Mouse (Mus musculus) forebrain, embryonic 12.5 days (tissue): ENCODE results near the gene Tmsb10. TPM values are rescaled to one million over a fixed set of nuclear protein-coding genes. Genes with fewer than 3 reads are reported as not detected.

Experiments used
- ATAC-seq: fragments of 200-750 bp; cut with Nextera tagmentation; 2 replicates; pipeline ENCODE4 v1.8.0; 2017; ENCODE audit warnings: moderate TSS enrichment; ENCODE audit not compliant: low FRiP score
- H3K27ac ChIP-seq: fragments of 300-500 bp; sonication (generic); 2 replicates; pipeline ENCODE4 v1.5.1; 2016; ENCODE audit warnings: mild to moderate bottlenecking
- H3K27me3 ChIP-seq: fragments of 300-500 bp; sonication (generic); 2 replicates; pipeline ENCODE4 v1.6.1; 2016; ENCODE audit warnings: mild to moderate bottlenecking
- H3K36me3 ChIP-seq: fragments of 300-500 bp; sonication (generic); replicated peaks from 2 replicates; pipeline ENCODE4 v1.6.1; 2016; ENCODE audit warnings: mild to moderate bottlenecking
- H3K4me1 ChIP-seq: fragments of 300-500 bp; sonication (generic); 2 replicates; pipeline ENCODE4 v1.6.1; 2016
- H3K4me2 ChIP-seq: fragments of 300-500 bp; sonication (generic); 2 replicates; pipeline ENCODE4 v1.6.1; 2016; ENCODE audit warnings: mild to moderate bottlenecking, moderate library complexity
- H3K4me3 ChIP-seq: fragments of 300-500 bp; sonication (generic); replicated peaks from 2 replicates; pipeline ENCODE4 v1.5.1; 2016; ENCODE audit warnings: mild to moderate bottlenecking
- H3K9ac ChIP-seq: fragments of 300-500 bp; sonication (generic); 2 replicates; pipeline ENCODE4 v1.6.1; 2016; ENCODE audit warnings: mild to moderate bottlenecking
- H3K9me3 ChIP-seq: fragments of 300-500 bp; sonication (generic); 2 replicates; pipeline ENCODE4 v1.6.1; 2016
- WGBS: fragments of 180-500 bp; shearing (Covaris S2); methylation state at CpG from one replicate; pipeline ENCODE4 v1.1.7; 2016; 5-methylcytosine and 5-hydroxymethylcytosine counted together
- polyA plus RNA-seq: library from polyadenylated mRNA; unstranded; fragments of >200 nt; fragmentation: Nextera tagmentation; extraction: Ambion mirVana; gene quantifications from 2 replicates; pipeline ENCODE4 v1.2.1, GENCODE M21; 2016

Tmsb10 gene
- polyA plus RNA-seq, 1 experiment from 2014 or later: 4,576 TPM

DNA sequence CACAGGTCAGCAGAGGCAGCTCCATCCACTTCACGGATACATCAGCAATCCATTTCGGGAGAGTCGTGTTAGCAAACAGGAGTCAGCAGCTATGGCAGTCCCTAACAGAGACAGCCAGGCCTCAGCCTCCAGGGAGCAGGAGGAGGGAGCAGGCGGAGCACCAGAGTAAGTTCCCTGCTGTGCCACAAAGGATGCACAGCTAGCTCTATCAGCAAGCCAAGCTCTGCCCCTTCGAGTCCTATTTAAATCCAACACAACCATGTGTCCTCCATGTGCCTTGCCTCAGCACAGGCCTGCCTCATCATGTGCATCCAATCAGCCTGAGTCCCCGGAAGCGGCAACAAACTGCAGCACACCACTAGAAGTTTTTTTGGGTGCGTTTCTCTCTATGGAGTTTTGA is 35.2 kb downstream of the Tmsb10 start:
- Histone ChIP-seq H3K9ac (no peak overlapping the region), H3K36me3 (no peaks in the 10 kb centered on the region), H3K27me3 (no peaks in the 10 kb centered on the region), H3K4me1 (no peaks in the 10 kb centered on the region), H3K9me3 (no peaks in the 10 kb centered on the region), H3K27ac (no peak overlapping the region), H3K4me2 (no peak overlapping the region), H3K4me3 (no peak overlapping the region)
- 85% methylated on average over 8 of the region's 8 CpGs for WGBS
- no peak for ATAC-seq

DNA sequence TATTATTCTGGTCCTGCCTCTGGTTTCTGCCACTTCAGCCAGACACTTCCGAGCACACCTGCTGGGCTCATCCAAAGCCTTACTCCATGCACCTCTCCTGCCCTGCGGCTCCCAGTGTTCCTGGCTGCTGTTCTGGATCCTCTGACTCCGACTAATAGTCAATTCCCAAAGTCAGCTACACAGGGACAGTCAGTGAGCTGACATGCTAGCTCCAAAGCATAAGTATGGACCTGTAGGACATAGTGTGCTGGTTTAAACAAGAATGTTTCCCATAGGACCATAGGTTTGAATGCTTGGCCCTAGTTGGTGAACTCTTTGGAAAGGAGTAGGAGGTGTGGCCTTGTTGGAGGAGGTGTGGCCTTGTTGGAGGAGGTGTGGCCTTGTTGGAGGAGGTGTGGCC is 37.5 kb downstream of the Tmsb10 start:
- no peak overlapping the region for H3K4me2 ChIP-seq
- H3K4me3 ChIP-seq: no peak overlapping the region
- 92% methylated on average over 3 of the region's 3 CpGs for WGBS
- no peak overlapping the region for H3K9ac ChIP-seq
- H3K27me3 ChIP-seq: 0 out of 2 replicates have a peak, but pooled peaks cover 3% of the 10 kb centered on the region
- H3K27ac ChIP-seq: no peak overlapping the region
- H3K9me3 ChIP-seq: no peaks in the 10 kb centered on the region
- no peak for ATAC-seq
- no peaks in the 10 kb centered on the region for H3K4me1 ChIP-seq
- H3K36me3 ChIP-seq: no peaks in the 10 kb centered on the region

DNA sequence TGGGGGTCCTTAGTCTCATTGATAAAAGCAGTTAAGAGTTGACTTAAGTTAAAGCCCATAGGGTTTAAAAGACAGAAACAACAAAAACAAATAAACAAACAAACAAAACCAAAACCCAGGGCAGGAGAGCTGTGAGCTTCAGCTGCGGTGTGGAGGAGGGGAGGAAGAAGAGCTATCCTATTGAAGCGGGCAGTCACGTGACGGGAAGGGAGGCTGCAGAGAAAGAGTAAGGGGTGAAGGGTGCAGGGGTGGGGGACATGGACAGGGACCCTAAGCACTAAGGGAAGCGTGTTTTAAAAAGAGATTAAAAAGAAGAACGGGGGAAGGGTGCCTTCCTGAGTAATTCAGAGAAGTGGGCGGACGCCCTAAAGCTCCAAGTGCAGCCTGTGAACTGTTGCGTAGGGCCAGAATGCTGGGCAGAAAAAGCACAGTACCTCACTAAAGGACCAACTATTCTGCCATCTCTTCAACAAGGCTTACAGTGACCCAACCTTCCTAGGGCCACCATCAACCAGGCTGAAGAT is 40.0 kb downstream of the Tmsb10 start:
- no peaks in the 10 kb centered on the region for H3K4me1 ChIP-seq
- 0 out of 2 replicates have a peak, but pooled peaks cover 3% of the 10 kb centered on the region for H3K27me3 ChIP-seq
- H3K9ac ChIP-seq: no peak overlapping the region
- no peaks in the 10 kb centered on the region for H3K36me3 ChIP-seq
- WGBS: 64% methylated on average over 9 of the region's 9 CpGs
- H3K27ac ChIP-seq: no peak overlapping the region
- H3K9me3 ChIP-seq: no peaks in the 10 kb centered on the region
- ATAC-seq: no peak
- no peak overlapping the region for H3K4me2 ChIP-seq
- H3K4me3 ChIP-seq: no peak overlapping the region

DNA sequence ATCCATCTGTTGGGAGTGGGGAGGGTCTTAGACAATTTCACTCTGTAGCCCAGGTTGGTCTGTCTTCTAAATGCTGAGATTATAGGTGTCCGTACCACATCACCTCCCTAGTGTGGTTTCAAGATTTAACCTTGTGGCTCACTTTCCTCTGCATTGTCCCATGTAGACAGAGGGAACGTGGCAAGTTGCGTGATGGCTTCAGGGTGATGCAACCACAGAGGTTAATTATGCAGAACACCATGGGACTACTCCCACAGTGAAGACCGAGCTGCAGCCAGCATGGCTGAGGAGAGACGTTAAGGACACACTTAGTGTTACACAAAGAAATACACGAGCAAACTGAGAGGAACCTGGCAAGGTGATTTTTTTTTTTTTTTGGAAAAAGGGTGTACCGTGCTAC is 42.2 kb downstream of the Tmsb10 start:
- Histone ChIP-seq H3K4me2 (no peak overlapping the region), H3K27me3 (0 out of 2 replicates have a peak, but pooled peaks cover 3% of the 10 kb centered on the region), H3K4me1 (no peaks in the 10 kb centered on the region), H3K36me3 (no peaks in the 10 kb centered on the region), H3K4me3 (no peak overlapping the region), H3K9me3 (no peaks in the 10 kb centered on the region), H3K27ac (no peak overlapping the region), H3K9ac (no peak overlapping the region)
- ATAC-seq: no peak
- WGBS: 85% methylated on average over 7 of the region's 7 CpGs

DNA sequence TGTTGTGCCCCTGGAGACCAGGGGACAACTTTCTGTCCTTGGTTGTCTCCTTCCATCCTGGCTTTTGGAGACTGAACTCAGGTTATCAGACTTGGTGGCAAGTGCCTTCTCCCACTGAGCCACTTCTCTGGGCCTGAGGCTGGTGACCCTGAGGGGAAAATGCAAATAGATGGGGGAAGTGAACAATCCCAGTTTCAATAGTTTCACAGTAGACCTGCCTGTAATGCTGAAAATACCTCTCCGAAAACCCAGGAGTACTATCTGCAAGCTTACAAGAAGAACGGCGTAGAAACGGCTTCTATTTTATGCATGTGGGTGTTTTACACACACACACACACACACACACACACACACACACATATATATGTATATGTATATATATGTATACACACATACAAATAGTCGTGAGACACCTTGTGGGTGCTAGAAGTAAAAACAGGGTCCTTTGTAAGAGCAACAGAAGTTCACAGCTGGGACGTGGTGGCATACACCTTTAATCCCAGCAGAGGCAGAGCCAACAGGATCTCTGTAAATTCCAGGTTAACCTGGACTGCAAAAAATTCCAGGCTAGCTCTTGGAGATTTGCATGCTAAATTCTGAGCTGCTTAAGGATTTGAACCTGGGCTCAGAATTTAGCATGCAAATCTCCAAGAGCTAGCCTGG is 44.3 kb downstream of the Tmsb10 start:
- no peak overlapping the region for H3K4me3 ChIP-seq
- H3K36me3 ChIP-seq: no peaks in the 10 kb centered on the region
- no peaks in the 10 kb centered on the region for H3K4me1 ChIP-seq
- 85% methylated on average over 6 of the region's 6 CpGs for WGBS
- ATAC-seq: no peak
- no peak overlapping the region for H3K4me2 ChIP-seq
- H3K27ac ChIP-seq: no peak overlapping the region
- H3K27me3 ChIP-seq: 0 out of 2 replicates have a peak, but pooled peaks cover 3% of the 10 kb centered on the region
- no peaks in the 10 kb centered on the region for H3K9me3 ChIP-seq
- H3K9ac ChIP-seq: no peak overlapping the region

- Histone ChIP-seq H3K9me3 (no peaks in the 10 kb centered on the region), H3K4me2 (no peak overlapping the region), H3K36me3 (no peaks in the 10 kb centered on the region), H3K27me3 (no peaks in the 10 kb centered on the region), H3K27ac (no peak overlapping the region), H3K4me1 (no peaks in the 10 kb centered on the region), H3K4me3 (no peak overlapping the region), H3K9ac (no peak overlapping the region)
- ATAC-seq: no peak
- 72% methylated on average over 4 of the region's 4 CpGs for WGBS
Observed at GRCm38 (mm10) chr6:72911261-72911660, 47.3 kb downstream of the Tmsb10 start.

Other genes starting within 250 kb of the Tmsb10 start
- gene Tcf7l1, start 169.5 kb downstream of the Tmsb10 start, polyA plus RNA-seq: 24.4 and 25.9 TPM in 2 replicates
- gene Kcmf1, start 58.8 kb downstream of the Tmsb10 start, polyA plus RNA-seq: 29.5 and 39.0 TPM in 2 replicates